Mouse (Mus musculus) lung, adult 18-20 months (tissue): ENCODE data around the gene Krt34.
A peak's percentile ranks its signal among the peaks of the same experiment; 100 is the strongest.

ENCODE experiments used
- DNase-seq, 2 experiments: peaks; one replicate each; pipeline ENCODE4 v3.0.0; 2022; ENCODE audit warnings: mixed read lengths in 2 of 2

Krt34 gene

DNA sequence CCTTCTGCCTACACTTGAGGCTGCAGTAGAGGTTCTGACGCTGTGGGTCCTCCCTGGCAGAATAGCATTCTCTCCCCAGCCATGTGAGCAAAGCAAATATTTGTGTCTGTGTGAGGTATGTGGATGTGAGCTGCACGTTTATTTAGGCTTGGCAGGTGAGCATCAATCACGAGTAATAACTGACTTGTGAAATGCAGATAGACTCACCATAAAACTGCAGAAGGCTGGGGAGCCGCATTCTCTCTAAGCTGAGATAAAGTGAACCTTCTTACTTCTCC is 47.0 kb downstream of the Krt34 start:
- DNase-seq: peak in 1 of 2 experiments; percentile 36

DNA sequence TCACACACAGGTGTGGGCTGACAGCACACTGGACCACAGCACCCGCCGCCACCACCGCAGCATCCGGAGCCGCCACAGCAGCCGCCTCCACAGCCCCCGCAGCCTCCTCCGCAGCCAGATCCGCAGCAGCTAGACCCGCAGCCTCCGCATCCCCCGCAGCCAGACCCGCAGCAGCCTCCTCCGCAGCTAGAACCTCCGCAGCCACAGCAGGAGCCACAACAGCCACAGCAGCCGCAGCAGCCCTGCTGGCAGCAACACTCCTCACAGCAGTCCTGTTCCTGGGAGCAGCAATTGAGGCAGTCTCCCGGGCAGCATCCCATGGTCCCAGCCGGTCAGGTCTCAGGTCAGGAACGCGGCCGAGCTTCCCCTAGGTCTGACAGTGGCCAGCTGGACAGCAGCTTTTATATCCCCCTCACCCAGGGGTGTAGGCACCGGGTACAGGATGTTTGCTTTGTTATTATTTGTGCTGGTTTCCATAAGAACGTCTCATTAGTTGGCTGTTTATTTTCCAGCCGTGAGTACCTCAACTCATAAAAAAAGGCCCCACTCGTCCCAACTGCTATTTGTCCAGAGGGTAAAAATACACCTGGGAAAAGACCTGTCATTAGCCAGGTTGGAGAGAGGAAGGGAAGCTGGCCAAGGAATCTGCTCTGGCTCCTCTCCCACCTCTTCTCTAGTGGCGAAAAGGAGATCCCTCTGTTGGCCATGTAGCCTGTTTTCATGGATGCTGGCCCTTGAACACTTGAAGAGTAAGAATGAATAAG is 47.6 kb downstream of the Krt34 start, which contains the start of gene Krtap17-1:
Gene Krtap17-1, minus strand, starts transcription at position 375 of the 764 bp plus-strand sequence.
- peak; percentile 17 to 56 for DNase-seq

DNA sequence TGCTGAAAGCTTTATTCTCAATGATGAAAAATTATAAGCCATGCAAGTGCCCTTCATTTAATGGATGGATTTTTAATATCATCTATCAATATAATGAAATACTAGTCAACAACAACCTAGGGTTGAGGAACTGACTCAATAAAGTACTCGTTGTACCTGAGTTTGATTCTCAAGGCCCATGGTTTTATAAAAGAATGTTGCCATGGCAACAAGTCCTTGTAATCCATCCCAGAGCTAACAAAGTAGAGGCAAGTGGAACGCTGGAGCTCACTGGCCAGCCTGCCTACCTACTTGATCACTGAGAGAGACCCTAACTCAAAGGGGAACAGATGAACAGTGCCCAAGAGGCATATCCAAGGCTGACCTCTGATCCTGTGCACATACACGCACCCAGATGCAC is 50.8 kb downstream of the Krt34 start:
- DNase-seq: no peak

DNA sequence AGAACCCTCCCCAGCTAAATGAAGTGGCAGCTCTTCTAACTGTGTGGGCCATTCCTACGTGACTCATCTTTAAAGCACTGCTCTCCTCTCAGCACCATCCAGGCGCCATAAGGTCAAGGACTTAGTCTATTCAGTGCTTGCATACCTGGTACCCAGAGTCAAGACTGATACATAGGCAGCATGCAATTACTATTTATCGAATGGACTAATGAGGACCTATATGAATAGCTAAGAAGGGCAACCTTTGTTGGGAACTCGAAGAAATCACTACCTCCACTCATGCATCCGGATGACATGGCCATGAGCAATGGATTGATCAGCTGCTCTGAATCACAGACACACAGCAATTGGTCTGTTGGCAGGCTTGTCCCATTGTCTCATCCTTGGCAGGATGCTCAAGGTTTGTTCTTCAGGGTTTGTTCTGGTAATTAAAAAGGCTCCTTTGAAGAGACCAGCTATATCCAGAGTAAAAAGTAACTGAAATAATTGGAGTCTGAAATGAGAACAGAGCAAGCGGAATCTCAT is 51.4 kb downstream of the Krt34 start:
- no peak for DNase-seq

DNA sequence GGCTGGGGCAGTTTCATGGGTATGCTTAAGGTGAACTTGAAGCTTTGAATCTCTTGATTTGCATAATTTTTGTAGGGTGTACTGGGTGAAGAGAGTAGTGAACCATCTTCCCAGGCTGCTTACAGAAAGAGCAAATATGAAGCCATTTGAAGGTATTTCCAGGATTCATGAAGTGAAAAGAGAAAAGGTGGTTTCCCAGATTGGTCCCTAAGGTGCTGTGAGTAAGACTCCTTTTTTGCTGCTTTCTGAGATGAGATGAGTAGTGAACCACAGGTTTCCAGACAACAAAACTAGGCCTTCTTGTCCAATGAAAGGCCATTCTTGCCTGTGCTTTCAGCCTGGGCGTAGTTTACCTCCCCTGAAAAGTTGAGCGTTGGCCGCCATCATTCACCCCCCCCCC is 52.8 kb downstream of the Krt34 start:
- no peak for DNase-seq
